Mouse (Mus musculus) layer of hippocampus, adult 6 months (tissue): Measurements from ENCODE around the gene Flnb. TPM values are rescaled to one million over a fixed set of nuclear protein-coding genes. Genes with fewer than 3 reads are reported as not detected.

Source experiments
- long read RNA-seq, 2 experiments: library from polyadenylated mRNA; unstranded; transcript quantifications; one replicate each; pipeline ENCODE4 v2.0.0; 2019 to 2020
- polyA plus RNA-seq: library from polyadenylated mRNA; unstranded; fragments of <200 nt; fragmentation: Nextera tagmentation; gene quantifications from 2 replicates; pipeline ENCODE4 v1.2.3, GENCODE M21; 2021

The Flnb gene
- polyA plus RNA-seq = 1.5 and 1.9 TPM in 2 replicates
- long read RNA-seq, experiment 1, partial matches to known transcripts = 3 of 4 reads
- long read RNA-seq, experiment 1, other reads (novel, unspliced or antisense) = 1 of 4 reads
- long read RNA-seq, experiment 2, partial matches to known transcripts = 25 of 40 reads
- long read RNA-seq, experiment 2, other reads (novel, unspliced or antisense) = 15 of 40 reads

GRCm38 (mm10) chr14:7817770-7818462, at the start of gene Flnb:
Gene Flnb (plus strand): TSS chr14:7817957.

GRCm38 (mm10) chr14:7791532-7792159, 26.1 kb upstream of the Flnb start, which contains the start of gene Gm26661:
Gene Gm26661 (plus strand): TSS chr14:7791587.

GRCm38 (mm10) chr14:7957049-7957448, 139.3 kb downstream of the Flnb start, which contains the start of gene Gm45521:
Gene Gm45521 (plus strand): TSS chr14:7957288.

GRCm38 (mm10) chr14:7994271-7994767, 176.6 kb downstream of the Flnb start, which contains the start of gene Dnase1l3:
Gene Dnase1l3 (minus strand): TSS chr14:7994573.

Other genes with a start within 250 kb of the Flnb start
- gene Gm3558, start 249.4 kb upstream of the Flnb start, polyA plus RNA-seq = 0.48 and 0.87 TPM in 2 replicates
- gene Gm10338, start 222.4 kb upstream of the Flnb start, polyA plus RNA-seq = not detected in 2 replicates
- gene Gm10128, start 174.0 kb upstream of the Flnb start, polyA plus RNA-seq = not detected in 2 replicates
- gene Gm26661, start 26.4 kb upstream of the Flnb start, polyA plus RNA-seq = not detected in 2 replicates
- not detected in 2 replicates for gene Gm45521, start 139.3 kb downstream of the Flnb start, polyA plus RNA-seq
- 0.23 and 0.36 TPM in 2 replicates for gene Dnase1l3, start 176.6 kb downstream of the Flnb start, polyA plus RNA-seq
- gene Abhd6, start 184.9 kb downstream of the Flnb start, polyA plus RNA-seq = 99.6 and 106 TPM in 2 replicates